Mouse (Mus musculus) hindbrain, postnatal 0 days (tissue): ENCODE results near the gene Sec61a1. TPM values are rescaled to one million over a fixed set of nuclear protein-coding genes. Genes with fewer than 3 reads are reported as not detected.
A peak's percentile ranks its signal among the peaks of the same experiment; 100 is the strongest.

Experiments
- ATAC-seq: fragments of 200-750 bp; cut with Nextera tagmentation; 2 replicates; pipeline ENCODE4 v1.8.0; 2017; ENCODE audit warnings: mild to moderate bottlenecking, moderate TSS enrichment, moderate library complexity
- DNase-seq: peaks from one replicate; pipeline ENCODE4 v3.0.0-alpha.2; 2015; ENCODE audit warnings: low spot score
- H3K27ac ChIP-seq: fragments of 300-500 bp; sonication (generic); 2 replicates; pipeline ENCODE4 v1.5.1; 2014; ENCODE audit warnings: mild to moderate bottlenecking
- H3K27me3 ChIP-seq: fragments of 300-500 bp; sonication (generic); 2 replicates; pipeline ENCODE4 v1.6.1; 2014; ENCODE audit warnings: low read length, mixed read lengths; ENCODE audit not compliant: insufficient read depth
- H3K36me3 ChIP-seq: fragments of 300-500 bp; sonication (generic); 2 replicates; pipeline ENCODE4 v1.6.1; 2014; ENCODE audit warnings: low read length, mixed read lengths; ENCODE audit not compliant: insufficient read depth
- H3K4me1 ChIP-seq: fragments of 300-500 bp; sonication (generic); 2 replicates; pipeline ENCODE4 v1.6.1; 2014; ENCODE audit warnings: antibody characterized with exemption, low read length, mixed read lengths; ENCODE audit not compliant: insufficient read depth
- H3K4me2 ChIP-seq: fragments of 300-500 bp; sonication (generic); 2 replicates; pipeline ENCODE4 v1.6.1; 2014; ENCODE audit warnings: low read depth, mild to moderate bottlenecking, low read length, moderate library complexity, mixed read lengths
- H3K4me3 ChIP-seq: fragments of 300-500 bp; sonication (generic); 2 replicates; pipeline ENCODE4 v1.5.1; 2014; ENCODE audit warnings: low read length
- H3K9ac ChIP-seq: fragments of 300-500 bp; sonication (generic); replicated peaks from 2 replicates; pipeline ENCODE4 v1.6.1; 2014; ENCODE audit warnings: mild to moderate bottlenecking, low read length, moderate library complexity, mixed read lengths
- H3K9me3 ChIP-seq: fragments of 300-500 bp; sonication (generic); 2 replicates; pipeline ENCODE4 v1.6.1; 2016; ENCODE audit warnings: low read length, mixed read lengths
- CTCF ChIP-seq: IDR thresholded peaks from 2 replicates; pipeline ENCODE4 v1.5.1; 2016; ENCODE audit warnings: antibody characterized with exemption, control low read depth, low read depth
- WGBS: fragments of 180-500 bp; shearing (Covaris S2); extraction: QIAGEN DNeasy Blood & Tissue Kit; methylation state at CpG from one replicate; pipeline ENCODE4 v1.1.7; 2014; 5-methylcytosine and 5-hydroxymethylcytosine counted together
- polyA plus RNA-seq: library from polyadenylated mRNA; unstranded; fragments of >200 nt; fragmentation: Nextera tagmentation; extraction: Ambion mirVana; gene quantifications from 2 replicates; pipeline ENCODE4 v1.2.1, GENCODE M21; 2015
- total RNA-seq: library from RNA; depleted of rRNA; stranded (reverse); fragments of >200 nt; gene quantifications from 2 replicates; pipeline ENCODE4 v1.2.3, GENCODE M21; 2014; rRNA removed

Sec61a1 gene
- total RNA-seq (183 and 201 TPM in 2 replicates), polyA plus RNA-seq (129 and 133 TPM in 2 replicates)

DNA sequence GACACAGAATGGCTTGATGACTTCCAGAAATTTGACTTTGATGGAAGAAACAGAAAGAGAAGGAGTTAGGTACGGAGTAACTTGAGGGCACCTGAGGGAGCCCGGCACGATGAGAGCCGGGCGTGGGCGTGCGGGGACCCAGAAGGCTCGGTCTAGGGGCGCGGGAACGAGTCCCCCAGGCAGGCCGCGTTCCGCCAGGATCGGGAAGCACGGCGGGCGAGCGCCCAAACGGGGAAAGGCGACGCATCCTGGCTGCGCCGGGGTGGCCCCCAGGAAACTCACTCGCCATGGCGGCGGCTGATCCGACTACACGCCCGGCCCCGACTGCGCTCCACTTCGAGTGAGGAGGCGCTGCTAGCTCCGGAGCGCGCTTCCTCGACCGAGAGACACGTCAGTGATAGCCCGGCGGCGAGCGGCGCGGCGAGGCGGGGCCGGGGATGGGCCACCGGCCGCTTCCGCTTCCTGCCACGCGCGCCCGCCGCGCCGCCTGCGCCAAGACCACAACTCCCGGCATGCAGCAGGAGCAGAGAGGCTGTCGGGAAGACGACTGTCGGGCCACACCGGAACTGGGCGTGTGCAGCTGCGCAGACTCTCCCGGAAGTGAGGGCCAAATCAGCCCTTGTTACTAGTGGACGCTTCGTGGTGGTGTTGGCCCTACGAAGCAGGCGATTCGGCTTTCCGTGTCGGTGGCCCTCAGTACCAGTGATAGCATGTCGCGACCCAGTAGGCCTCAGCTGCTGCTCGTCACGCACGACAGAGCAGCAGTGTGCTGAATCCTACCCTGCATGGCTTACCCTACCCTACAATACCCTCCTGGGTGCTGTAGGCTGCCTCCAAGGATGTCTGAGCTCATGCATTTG is at the start of gene Sec61a1:
Gene Sec61a1 (minus strand): TSS at position 502 of the 860 bp plus-strand sequence.
- no peaks in the 10 kb centered on the region; the same call in 1 of the 2 replicates for H3K4me1 ChIP-seq
- H3K27me3 ChIP-seq: no peaks in the 10 kb centered on the region
- H3K4me2 ChIP-seq: peak within 1 kb of the TSS; percentile 96
- no peaks in the 10 kb centered on the region for H3K9me3 ChIP-seq
- DNase-seq (peak; percentile 98), ATAC-seq (peak; percentile 99)
- TF ChIP-seq CTCF: peak; percentile 29; the same call in 1 of the 2 replicates
- under 1% methylated on average over 79 of the region's 80 CpGs for WGBS
- peak within 1 kb of the TSS; percentile 98 for H3K27ac ChIP-seq
- H3K4me3 ChIP-seq: peak within 1 kb of the TSS; percentile 82
- H3K9ac ChIP-seq: peak within 1 kb of the TSS; percentile 95
- H3K36me3 ChIP-seq: peaks cover 25% of the 10 kb centered on the region

DNA sequence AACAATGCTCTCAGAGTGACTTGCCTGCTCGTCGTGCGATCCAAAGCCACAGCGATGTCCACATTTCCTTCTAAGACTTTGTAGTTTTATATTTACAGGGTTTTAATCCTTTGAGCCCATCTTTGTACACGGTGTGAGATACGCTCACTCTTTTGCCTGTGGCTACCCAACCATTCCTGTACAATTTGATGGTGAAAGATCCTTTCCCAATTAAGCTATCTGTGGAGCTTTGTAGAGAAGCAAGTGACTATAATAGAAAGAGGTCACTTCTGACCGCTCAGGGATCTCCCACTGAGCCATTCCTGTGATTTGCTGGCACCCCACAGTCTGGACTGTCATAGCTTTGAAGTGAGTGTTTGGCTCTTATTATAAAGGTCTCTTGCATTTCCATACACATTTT is 48.0 kb upstream of the Sec61a1 start:
- H3K4me2 ChIP-seq: 0 out of 2 replicates have a peak overlapping the region, but pooled peaks have one; percentile 7
- H3K9ac ChIP-seq: no peak overlapping the region
- ATAC-seq: no peak
- DNase-seq: no peak
- H3K36me3 ChIP-seq: no peaks in the 10 kb centered on the region
- H3K9me3 ChIP-seq: no peaks in the 10 kb centered on the region
- 18% methylated on average over 7 of the region's 7 CpGs for WGBS
- H3K27ac ChIP-seq: no peak overlapping the region
- H3K27me3 ChIP-seq: peaks cover 9% of the 10 kb centered on the region; the same call in 1 of the 2 replicates
- no peaks in the 10 kb centered on the region for H3K4me1 ChIP-seq
- H3K4me3 ChIP-seq: no peak overlapping the region
- TF ChIP-seq CTCF: no peak

DNA sequence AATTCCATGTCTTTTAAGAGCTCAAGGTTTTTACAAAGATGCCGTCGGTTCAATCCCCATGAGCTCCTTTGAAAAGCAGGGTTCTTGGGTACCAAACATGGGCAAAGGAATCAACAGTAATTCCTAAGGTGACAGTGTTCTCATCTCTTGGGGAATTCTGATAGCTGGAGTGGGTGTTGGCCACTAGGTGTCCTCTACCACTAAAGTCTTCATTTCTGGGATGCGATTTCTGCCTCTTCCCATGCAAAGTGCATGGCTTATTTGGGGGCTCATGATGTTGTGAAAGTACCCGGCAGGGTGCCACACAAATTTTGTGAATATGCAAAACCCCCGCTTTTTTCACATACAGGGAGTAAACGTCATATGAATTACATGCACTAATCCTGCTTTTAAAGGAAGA is 46.3 kb upstream of the Sec61a1 start:
- peak; percentile 68 for TF ChIP-seq CTCF
- Histone ChIP-seq H3K4me2 (no peak overlapping the region), H3K27ac (no peak overlapping the region), H3K4me1 (no peaks in the 10 kb centered on the region), H3K9me3 (no peaks in the 10 kb centered on the region), H3K4me3 (no peak overlapping the region), H3K27me3 (peaks cover 9% of the 10 kb centered on the region; the same call in 1 of the 2 replicates), H3K9ac (no peak overlapping the region), H3K36me3 (no peaks in the 10 kb centered on the region)
- ATAC-seq (no peak), DNase-seq (peak; percentile 41)
- WGBS: 41% methylated on average over 6 of the region's 6 CpGs

DNA sequence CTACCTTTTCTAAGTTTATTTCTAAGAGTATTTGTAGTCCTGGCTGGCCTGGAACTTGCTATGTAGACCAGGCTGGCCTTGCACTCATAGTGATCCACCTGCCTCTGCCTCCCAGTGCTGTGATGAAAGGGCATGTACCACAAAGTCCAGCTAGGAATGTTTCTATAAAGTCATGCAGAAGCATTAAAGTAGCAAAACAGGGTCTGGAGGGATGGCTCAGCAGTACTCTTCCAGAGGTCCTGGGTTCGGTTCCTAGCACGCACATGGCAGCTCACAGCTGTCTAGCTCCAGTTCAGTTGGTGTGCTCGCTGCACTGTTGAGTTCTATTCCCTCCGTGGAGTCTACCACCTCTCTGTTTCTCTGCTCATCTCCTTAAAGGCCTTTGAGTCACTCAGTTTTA is 41.5 kb upstream of the Sec61a1 start:
- WGBS: 94% methylated on average over 4 of the region's 4 CpGs

DNA sequence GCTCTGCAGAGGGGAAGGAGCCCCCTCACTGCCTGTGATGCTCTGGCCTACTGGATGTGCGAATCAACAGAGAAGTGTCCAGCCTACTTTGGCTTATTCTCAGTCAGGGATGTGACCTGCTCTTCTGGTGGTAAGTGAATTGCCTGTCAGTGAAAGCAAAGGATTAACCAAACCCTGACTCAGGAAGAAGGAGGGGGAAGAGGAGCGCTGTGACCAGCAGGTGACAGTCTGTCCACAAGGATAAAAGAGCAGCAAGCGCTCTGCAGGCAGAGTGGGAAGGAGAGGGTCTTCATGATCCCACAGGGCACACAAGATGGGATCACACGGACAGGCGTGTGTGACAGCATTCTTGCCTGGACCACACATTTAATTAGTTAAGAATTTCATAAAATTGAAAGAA is 41.0 kb upstream of the Sec61a1 start:
- 0 out of 2 replicates have a peak, but pooled peaks have one; percentile 59 for ATAC-seq

More for the DNA sequence above, 41.5 kb upstream of the Sec61a1 start:
- DNase-seq: no peak
- no peak for ATAC-seq
- no peaks in the 10 kb centered on the region for H3K4me1 ChIP-seq
- H3K36me3 ChIP-seq: no peaks in the 10 kb centered on the region
- no peak overlapping the region for H3K4me3 ChIP-seq
- no peak overlapping the region for H3K27ac ChIP-seq
- no peaks in the 10 kb centered on the region for H3K27me3 ChIP-seq
- no peak overlapping the region for H3K9ac ChIP-seq
- H3K9me3 ChIP-seq: no peaks in the 10 kb centered on the region
- no peak overlapping the region for H3K4me2 ChIP-seq
- no peak for TF ChIP-seq CTCF

DNA sequence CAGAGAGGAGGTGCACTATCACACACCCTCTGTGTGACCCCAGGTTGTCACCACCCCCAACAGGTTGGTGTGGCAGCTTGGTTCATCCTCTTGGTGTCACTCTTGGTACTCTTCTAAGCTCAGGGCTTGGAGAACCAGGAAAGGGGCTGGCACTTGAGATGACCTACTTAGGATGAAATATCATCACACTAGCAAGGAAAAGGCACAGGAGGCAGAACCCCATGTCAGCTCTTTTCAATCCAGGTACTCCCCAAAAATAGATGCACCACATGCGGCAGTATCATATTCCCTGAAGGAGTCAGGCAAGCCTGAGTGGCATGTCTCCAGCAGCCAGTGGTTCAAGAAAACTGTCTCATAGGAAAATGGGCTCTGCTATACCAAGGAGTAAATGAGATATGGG is 39.4 kb upstream of the Sec61a1 start:
- no peak overlapping the region for H3K4me3 ChIP-seq
- TF ChIP-seq CTCF: peak; percentile 61
- H3K9ac ChIP-seq: no peak overlapping the region
- no peak overlapping the region for H3K4me2 ChIP-seq
- no peak overlapping the region for H3K27ac ChIP-seq
- no peaks in the 10 kb centered on the region for H3K4me1 ChIP-seq
- WGBS: 75% methylated on average over 1 of the region's 1 CpGs
- DNase-seq (peak; percentile 42), ATAC-seq (peak; percentile 67)
- H3K36me3 ChIP-seq: no peaks in the 10 kb centered on the region
- H3K9me3 ChIP-seq: no peaks in the 10 kb centered on the region
- H3K27me3 ChIP-seq: no peaks in the 10 kb centered on the region

More for the DNA sequence above, 41.0 kb upstream of the Sec61a1 start:
- peak; percentile 33 for DNase-seq
- H3K36me3 ChIP-seq: no peaks in the 10 kb centered on the region
- no peak overlapping the region for H3K9ac ChIP-seq
- H3K27ac ChIP-seq: no peak overlapping the region
- no peak overlapping the region for H3K4me3 ChIP-seq
- 30% methylated on average over 5 of the region's 5 CpGs for WGBS
- H3K27me3 ChIP-seq: no peaks in the 10 kb centered on the region
- no peaks in the 10 kb centered on the region for H3K9me3 ChIP-seq
- TF ChIP-seq CTCF: peak; percentile 74
- H3K4me1 ChIP-seq: no peaks in the 10 kb centered on the region
- no peak overlapping the region for H3K4me2 ChIP-seq

DNA sequence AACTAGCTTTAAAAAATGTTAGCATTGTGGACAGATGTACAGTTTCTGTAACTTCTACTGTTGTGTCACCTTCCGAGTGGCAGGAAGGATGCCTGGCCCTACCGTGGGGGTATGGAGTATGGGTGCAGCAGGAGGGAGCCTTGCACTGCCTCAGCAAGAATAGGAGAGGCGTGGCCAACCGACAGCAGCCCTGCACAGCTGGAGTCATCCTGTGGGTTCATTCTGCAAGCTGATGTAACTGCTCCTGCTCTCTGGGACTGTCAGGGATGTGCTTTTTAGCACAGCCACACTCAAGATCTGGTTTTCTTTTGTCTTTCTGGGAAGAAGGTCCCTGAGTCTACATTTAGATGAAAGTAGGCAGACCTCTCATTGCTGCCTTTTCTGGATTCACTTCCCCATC is 38.8 kb upstream of the Sec61a1 start:
- H3K9me3 ChIP-seq: no peaks in the 10 kb centered on the region
- H3K4me1 ChIP-seq: no peaks in the 10 kb centered on the region
- no peak for ATAC-seq
- H3K27ac ChIP-seq: no peak overlapping the region
- no peak for DNase-seq
- no peak for TF ChIP-seq CTCF
- H3K27me3 ChIP-seq: no peaks in the 10 kb centered on the region
- no peaks in the 10 kb centered on the region for H3K36me3 ChIP-seq
- no peak overlapping the region for H3K4me2 ChIP-seq
- 16% methylated on average over 4 of the region's 4 CpGs for WGBS
- H3K4me3 ChIP-seq: no peak overlapping the region
- H3K9ac ChIP-seq: no peak overlapping the region
